Mouse (Mus musculus) spleen, postnatal 4 days (tissue): ENCODE measurements around the gene Rint1.

Experiments used
- DNase-seq, 2 experiments: peaks; one replicate each; pipeline ENCODE4 v3.0.0; 2022; ENCODE audit warnings: low spot score in 2 of 2

Rint1 gene

DNA sequence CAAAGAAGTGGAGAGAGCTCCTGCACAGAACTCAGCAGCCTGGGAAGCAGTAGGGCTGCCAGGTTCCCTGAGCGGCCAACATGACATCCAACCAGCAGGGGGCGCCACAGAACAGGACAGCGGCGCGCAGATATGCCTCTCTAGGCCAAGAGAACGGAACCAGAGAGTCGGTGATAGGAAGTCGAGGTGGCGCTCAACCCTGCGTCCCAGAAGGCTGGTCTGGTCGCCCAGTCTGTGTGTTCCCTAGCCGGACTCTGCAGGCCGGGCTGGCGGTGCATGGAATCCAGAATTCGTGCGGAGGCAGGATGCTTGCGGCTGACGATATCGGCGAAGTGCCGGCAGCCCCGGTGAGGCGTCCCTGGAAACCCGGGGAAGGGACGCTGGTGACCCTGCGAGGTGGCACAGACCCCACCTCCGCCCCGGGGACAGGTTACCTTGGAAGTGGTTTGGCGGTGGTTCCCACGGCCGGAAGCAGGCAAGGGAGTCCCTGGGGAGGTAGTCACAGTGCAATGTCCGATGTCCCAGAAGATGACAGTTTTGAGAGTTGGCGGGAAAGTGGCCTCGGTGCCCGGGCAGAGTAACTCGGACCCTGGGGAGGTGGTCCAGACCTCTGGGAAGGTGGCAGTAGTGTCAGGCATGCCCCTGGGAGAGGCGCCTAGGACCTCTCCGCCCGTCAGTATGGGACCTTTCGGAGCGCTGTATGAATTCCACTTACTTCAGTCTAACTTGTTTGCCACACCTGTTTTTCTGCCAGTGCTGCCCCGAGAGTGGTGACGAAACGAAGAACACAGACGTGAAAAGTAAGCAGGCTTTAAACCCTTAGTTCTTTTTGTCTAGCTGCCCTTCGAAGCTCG is at the start of gene Rint1:
TSS of gene Rint1 (plus strand) at position 176 of the 854 bp plus-strand sequence.
- peak; percentile 96 to 100 for DNase-seq

DNA sequence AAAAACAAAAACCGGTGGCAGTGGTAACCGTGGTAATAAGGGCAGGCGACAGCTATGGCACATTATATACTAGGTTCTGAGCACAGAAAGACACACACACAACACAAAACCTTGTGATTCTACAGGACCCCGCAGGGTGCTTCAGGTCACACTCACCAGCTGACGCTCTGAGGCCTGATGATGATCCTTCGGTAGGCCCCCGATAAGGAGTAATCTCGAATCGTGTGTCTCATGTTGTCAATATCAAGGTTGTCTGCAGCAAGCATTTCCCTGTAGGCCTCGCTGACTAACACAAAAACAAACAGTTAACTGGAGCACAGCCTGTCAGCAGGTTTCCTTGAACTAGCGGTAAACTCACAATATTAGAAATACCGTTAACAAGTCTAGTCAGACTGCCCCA is 44.2 kb upstream of the Rint1 start:
- DNase-seq, result no peak

DNA sequence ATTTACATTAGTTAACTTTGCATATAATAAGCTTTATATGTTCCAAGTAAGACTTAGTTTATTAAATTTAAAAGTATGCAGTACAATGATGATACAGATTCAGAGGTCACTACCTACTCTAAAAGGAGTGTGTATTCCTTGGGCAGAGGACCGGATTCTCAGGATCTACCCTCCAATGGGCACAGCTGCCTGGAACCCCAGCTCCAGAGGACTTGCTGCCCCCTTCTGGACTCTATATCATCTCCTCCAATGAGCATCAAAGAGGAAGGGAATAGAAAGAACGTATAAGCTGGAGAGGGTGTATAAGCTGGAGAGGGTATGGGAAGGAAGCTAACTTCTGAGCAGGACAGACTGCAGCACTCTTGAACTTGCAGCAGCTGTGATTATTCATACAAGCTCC is 37.6 kb upstream of the Rint1 start:
- DNase-seq, result no peak

DNA sequence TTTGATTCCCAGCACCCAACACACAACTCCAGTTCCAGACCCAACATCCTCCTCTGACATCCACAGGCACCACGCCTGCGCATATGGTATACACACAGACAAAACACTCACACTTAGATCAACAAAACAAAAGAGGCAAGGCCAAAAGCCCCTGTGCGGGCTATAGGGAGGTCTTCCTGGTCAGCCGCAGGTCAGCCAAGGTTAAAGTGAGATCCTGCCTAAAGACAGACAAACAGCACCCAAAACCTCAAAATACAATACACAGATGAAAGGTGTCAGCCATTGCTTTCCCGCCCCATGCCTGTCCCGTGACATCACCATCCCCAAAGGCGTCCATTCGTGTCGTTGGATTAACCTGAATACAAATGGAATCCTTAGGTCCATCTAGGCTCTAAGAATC is 31.9 kb upstream of the Rint1 start:
- DNase-seq, result no peak

DNA sequence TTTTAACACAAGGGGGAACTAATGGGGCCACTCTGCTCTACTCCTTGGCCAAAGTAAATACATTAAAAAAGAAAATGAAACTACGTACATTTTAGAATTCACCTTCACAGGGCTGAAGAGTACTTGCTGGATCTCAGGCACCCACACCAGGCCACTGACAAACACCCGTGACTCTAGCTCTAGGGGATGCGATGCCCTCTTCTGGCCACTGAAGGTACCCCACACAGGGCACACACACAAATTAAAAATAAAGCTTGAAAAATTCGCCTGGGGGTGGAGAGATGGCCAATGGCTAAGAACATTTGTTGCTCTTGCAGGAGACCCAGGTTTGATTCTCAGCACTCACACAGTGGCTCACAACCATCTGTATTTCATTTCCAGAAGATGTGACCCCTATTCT is 31.1 kb upstream of the Rint1 start:
- DNase-seq, result no peak

DNA sequence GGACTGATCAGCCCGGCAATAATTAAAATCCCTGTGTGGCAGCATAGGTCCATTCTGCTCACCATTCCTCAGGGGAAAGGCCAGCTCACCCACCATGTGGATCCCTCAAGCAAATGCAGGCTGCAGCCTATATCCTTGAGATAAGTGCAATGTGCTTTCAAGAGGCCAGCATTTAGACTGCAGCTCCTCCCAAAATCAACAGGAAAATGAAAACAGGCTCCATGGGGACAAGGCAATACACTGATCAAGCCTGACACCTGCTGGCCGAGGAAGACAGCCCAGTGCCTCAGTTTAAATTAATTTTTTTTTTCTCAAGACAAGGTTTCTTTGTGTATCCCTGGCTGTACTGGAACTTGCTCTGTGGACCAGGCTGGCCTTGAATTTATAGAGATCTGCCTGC is 28.9 kb upstream of the Rint1 start:
- DNase-seq, result no peak

DNA sequence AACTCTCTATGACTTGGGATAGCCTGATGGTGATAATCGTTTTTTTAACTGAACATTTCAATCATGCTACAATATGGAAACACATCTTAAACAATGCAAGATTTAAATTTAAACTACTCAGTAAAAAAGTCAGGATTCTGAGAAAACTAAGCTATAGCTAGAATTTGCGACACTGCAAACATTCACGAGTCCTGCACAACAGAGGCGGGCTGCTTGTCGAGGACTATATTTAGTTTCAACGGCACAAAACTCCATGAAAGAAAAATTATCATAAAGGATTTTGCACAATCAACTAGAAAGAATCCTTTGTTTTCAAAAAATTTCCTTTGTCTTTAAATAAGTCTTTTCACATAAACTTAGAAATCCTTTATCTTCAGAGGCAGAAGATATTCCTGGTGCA is 25.0 kb upstream of the Rint1 start:
- no peak for DNase-seq

DNA sequence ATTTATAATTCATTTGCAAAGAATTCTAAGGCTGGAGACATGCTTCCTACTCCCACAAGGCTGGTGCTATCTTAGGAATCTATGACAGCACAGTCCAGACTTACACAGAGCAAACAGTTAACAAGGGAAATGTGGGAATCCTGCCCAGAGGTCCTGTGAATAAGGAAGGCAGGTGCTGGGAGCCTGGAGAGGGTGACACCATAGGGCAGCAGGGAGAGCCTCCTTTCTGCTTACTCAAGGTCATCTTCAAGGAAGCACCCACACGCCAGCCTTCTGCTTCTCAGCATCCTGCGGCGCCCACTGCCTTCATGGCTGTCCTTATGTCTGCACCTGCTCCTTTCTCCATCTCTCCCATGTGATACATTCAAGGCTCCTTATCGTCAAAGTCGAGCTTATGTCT is 23.0 kb upstream of the Rint1 start:
- no peak for DNase-seq

DNA sequence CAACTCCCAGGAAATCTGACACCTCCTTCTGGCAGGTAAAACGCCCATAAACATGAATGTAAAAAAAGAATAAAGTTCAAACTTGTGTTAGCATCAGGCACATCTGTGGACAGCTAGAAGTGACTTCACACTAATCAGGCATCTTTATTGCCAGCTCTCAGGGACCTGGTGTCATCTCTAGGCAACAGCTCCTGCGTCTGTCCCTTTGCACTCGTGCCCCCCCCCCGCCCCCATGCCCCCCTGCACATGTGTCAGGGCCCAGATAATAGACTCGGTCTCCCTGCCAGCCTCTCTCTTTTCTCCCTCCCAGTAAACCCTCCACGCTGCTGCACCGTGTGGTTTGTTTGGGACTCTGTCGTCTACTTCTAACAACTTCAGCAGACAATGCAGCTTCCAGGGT is 16.4 kb upstream of the Rint1 start:
- DNase-seq, result peak in 1 of 2 experiments; percentile 37

DNA sequence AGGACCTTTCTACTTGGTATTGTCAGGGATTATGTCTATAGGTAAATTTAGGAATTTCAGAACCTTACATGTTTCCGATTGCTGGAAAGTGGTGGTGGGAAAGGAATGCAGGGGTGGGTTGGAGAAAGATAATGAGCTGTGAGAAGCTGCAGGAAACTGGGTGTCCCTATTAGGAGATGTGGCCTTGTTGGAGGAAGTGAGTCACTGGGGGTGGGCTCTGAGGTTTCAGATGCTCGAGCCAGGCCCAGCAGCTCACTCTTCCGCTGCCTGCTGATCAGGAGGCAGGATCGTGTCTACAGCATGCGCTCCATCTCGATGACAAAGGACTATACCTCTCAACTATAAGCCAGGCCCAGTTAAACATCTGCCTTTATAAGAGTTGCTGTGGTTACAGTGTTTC is 13.3 kb upstream of the Rint1 start:
- DNase-seq, result no peak

DNA sequence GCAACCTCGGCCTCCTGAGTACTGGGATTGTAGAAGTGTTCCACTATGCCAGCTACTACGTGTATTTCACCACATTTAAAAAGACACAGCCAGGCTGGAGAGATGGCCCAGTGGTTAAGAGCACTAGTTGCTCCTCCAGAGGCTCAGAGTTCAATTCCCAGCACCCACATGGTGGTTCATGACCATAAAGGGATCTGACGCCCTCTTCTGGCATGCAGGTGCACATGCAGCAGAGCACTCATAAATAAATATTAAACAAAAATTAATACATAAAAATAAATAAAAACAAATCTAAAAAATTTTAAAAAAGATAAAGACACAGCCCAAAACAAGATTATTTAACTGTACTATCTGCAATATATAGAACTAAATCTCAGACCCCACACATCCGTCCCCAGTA is 7.0 kb upstream of the Rint1 start:
- DNase-seq, result no peak

DNA sequence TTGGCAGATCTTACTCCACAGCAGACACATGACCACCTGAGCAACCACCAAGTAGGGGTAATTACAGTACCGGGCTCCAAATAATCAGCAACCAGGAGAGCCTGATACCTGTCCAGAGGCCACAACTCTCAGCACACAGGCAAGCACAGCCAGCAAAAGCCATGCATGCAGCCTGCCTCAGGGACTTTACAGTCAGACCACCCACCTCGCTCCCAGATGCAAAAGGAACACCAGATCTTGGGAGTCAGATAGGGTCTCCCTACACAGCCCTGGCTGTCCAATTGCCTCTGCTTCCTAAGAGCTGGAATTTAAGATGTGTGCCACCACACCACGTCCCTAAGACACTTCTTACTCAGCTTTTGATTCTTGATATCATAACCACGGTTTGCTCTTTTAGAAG is 6.3 kb upstream of the Rint1 start:
- no peak for DNase-seq

DNA sequence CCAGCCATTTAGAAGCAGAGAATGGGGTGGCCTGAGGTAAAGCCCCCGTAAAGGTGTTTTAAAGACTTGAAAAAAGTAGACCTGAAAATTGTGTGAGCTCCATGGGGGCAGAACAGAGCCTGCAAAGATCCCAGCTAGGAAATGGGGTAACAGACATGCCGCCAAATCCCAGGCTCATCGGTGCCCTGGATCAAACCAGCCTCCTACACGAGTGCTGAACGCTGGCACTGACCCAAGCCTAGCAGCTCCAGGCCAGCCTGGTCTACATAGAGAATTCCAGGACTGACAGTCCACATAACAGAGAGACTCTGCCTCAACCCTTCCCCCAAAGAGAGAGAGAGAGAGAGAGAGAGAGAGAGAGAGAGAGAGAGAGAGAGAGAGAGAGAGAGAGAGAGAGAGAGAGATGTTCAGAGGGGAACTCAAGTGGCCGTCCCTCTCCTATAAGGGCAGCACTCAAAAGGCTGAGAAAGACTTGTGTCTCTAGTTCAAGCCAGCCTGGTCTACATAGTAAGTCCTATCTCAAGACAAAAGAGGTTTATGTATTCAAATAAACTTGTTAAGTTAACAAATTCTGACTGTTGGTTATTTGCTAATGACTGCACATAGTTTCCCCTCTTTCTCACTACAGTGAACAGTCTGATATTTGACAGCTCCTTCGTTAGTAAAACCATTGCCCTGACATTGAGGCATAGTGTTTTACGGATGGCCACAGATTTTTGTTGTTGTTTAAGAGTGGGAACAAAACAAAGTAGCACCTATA is 5.3 kb upstream of the Rint1 start:
- no peak for DNase-seq

DNA sequence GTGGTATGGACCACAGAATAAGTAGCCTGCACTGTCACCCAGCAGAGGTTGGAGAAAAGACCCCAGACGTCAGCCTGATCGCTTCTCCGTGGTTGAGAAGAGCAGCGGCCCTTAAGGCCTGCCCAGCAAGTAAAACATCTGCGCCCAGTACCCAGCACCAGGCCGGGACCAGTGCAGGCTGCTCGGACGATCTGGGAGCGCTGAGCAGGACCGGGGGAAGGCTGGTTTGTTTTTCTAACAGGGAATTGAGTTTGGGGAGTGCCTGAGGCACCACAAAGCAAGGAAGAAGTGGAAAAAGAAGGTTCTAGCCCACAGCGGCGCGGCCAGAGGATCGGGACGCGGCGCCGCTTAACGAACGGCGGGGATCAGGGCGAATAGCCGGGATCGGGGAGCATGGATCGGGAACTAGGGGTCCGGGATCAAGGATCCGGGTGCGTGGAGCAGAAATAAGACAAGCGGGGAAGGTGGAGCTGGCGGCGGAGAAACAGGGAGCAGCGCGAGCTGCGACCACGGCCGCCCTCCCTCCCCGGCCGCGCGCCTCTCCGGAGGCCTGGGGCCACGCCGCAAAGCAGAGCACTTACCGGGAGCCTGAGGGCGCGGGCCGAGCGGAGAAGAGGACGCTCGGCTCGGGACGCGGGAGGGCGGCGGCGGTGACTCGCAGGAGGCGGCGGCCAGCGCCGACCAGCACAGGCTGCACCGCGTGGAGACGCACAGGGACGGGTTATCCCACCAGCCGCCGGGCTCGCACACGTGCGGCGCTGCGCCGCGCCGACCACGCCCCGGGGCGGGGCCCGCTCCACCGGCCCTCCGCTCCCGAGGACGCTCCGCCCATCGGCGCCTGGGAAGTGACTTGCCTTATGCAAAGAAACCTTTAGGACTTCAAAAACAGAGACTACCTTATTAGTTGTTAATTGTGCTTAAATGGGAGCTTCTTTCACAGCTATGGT is 4.3 kb upstream of the Rint1 start, which contains the start of gene Pus7:
TSS of gene Pus7 (minus strand) at position 781 of the 947 bp plus-strand sequence.
- DNase-seq, result peak; percentile 85 to 93

DNA sequence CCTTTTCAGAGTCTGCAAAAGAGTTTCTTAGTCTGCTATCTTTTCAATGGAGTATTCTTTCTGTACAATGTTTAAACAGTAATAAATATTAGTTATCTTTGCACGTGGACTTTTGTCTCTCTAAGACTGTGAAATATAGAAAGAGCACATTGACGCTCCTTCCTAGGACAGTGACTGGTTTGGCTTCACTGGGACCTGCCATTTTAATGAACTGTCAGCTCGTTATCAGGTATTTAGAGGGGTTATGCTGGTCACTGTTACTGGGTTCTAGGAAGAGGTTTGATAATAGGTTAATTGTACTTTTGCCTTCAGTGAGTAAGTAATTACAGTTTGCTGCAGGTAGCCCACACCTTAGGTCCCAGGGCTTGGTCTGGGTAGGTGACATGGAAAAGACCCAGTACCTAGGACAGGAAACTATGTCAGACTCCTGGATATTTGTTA is 899 bp downstream of the Rint1 start:
- no peak for DNase-seq

DNA sequence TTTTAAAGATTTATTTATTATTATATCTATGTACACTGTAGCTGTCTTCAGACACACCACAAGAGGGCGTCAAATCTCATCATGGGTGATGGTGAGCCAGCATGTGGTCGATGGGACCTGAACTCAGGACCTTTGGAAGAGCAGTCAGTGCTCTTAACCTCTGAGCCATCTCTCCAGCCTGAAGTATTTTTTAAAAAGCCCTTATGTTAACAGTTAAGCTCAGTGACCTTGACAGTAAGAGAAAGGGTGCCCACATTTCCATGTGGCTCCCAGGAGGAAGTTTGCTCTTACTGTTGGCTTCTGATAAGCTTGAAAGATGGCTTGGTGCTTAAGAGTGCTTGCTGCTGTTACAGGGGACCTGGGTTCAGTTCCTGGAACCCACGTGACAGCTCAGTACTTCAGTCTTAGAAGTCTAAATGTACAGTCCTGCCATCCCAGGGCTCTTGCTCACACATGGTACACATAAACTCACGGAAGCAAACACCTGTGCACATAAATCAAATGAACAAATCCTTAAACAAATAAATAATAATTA is 1.6 kb downstream of the Rint1 start:
- DNase-seq, result no peak

DNA sequence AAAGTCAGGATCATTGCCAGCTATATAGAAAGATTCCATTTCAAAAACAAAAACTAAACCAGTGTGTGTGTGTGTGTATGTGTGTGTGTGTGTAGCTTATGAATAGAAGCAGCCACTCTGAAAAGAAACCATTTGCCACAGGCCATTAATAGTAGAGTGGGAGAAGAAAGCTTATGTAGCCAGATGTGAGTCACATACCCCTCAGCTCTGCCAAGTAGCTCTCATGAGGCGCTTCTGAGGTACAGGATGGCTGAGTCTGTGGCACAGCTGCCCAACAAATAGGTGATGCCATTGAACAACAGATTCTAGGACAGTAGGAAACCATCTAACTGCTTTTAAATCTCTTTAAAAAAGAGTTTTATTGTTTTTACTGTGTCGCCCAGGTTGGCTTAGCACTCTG is 5.2 kb downstream of the Rint1 start:
- DNase-seq, result no peak

DNA sequence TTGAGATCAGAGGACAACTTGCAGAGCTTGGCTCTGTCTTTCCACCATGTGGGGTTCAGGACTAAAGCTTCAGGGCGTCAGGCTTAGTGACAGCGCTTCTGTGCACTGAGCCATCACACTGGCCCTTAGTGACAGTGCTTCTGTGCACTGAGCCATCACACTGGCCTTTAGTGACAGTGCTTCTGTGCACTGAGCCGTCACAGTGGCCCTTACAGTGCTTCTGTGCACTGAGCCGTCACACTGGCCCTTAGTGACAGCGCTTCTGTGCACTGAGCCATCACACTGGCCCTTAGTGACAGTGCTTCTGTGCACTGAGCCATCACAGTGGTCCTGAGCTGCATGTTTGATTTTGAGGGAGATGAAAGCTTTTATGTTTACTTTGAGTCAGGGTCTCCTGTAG is 27.3 kb downstream of the Rint1 start:
- DNase-seq, result no peak

DNA sequence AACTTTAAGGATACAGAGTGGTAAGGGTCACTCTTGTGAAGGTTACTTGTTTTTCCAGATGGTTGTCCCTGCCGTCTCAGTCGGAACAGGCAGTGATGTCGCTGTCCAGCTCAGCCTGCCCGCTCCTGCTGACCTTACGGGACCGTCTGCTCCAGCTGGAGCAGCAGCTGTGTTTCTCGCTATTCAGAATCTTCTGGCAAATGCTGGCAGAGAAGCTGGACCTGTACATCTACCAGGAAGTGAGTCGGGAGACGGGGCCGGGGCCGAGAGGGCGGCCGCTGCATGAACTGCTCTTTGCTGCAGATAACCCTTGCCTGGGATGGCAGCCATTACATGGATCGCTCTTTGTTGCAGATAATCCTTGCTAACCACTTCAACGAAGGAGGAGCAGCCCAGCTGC is 29.2 kb downstream of the Rint1 start:
- DNase-seq, result no peak

DNA sequence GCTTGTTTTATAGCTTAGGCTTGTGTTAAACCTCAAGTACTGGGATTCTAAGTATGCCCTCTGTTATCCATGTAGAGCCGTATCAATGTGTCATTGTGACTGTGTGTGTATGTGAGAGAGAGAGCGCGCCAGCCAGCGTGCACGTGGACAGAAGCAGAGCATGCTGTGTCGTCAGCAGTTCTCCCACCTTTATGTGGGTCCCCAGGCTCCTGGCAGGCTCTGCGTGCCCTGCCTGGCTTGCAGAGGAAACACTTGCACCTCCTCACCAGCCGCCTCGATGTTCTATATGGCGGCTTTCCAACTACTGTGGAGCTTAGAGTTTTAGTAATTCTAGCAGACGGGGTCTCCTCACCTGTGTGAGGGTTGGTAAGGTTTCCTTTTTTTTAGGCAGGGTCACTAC is 34.8 kb downstream of the Rint1 start:
- no peak for DNase-seq

DNA sequence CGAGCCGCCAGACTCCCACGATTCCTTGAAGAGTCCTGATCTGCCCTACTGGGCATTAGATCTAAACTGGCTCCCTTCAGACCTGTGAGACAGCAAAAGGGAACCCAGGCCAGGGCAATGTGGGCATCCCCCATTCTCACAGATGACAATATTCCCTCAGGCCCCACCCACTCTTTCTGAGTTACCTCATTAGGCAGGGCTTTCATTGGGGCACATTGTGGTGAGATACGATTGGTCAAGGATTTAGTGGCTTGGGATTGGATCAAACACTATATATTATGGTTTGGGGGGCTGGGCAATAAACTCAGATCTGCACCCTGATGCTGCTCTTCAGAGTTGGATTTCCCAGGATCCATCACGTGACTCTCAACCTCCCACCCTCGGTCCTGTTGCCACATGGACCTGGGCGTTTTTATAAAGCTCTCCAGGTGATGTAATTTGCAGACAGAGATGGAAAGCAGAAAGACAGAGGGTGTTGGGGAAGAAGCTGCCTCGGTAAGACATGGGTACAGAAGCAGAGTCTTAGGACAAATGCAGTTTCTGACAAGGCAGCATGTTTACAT is 36.7 kb downstream of the Rint1 start:
- no peak for DNase-seq
